Mouse (Mus musculus): ENCODE data around the gene Acad12. TPM values are rescaled to one million over a fixed set of nuclear protein-coding genes. Genes with fewer than 3 reads are reported as not detected.
"Not testable (repeated sequence)": the region's sequence is repeated elsewhere in the genome, so short reads cannot be mapped to it uniquely, and the experiment has no call there.

Gene Acad12
- 1.3 and 1.6 TPM in 2 replicates for polyA plus RNA-seq (2015; fragmentation: Nextera tagmentation; extraction: Ambion mirVana)

GRCm38 (mm10) chr5:121618592-121619513 is at the start of gene Acad12:
Gene Acad12 (minus strand): TSS chr5:121618938.
- H3K9me3 ChIP-seq, result no peaks in the 10 kb centered on the region
- ATAC-seq (ENCODE audit: low FRiP score, low read depth), result peak; percentile 89
- no peaks in the 10 kb centered on the region for H3K36me3 ChIP-seq
- H3K4me3 ChIP-seq, result peak within 1 kb of the TSS; percentile 81
- H3K27ac ChIP-seq (replicated peaks), result peak within 1 kb of the TSS; percentile 84
- peaks cover 13% of the 10 kb centered on the region for H3K4me1 ChIP-seq (replicated peaks)
- 1% methylated on average over 56 of the region's 58 CpGs for WGBS
- peak within 1 kb of the TSS; percentile 78 for H3K4me2 ChIP-seq
- peak within 1 kb of the TSS; percentile 85 for H3K9ac ChIP-seq
- H3K27me3 ChIP-seq, result no peaks in the 10 kb centered on the region

GRCm38 (mm10) chr5:121668411-121668810 is 49.7 kb upstream of the Acad12 start:
- Histone ChIP-seq H3K9ac (no peak overlapping the region), H3K27ac (replicated peaks) (no peak overlapping the region), H3K4me1 (replicated peaks) (no peaks in the 10 kb centered on the region), H3K36me3 (peaks cover 41% of the 10 kb centered on the region), H3K4me2 (no peak overlapping the region), H3K27me3 (no peaks in the 10 kb centered on the region), H3K4me3 (no peak overlapping the region), H3K9me3 (no peaks in the 10 kb centered on the region)
- ATAC-seq (ENCODE audit: low FRiP score, low read depth), result no peak
- WGBS, result 81% methylated on average over 6 of the region's 6 CpGs

- Histone ChIP-seq H3K27me3 (no peaks in the 10 kb centered on the region), H3K4me1 (replicated peaks) (peaks cover 5% of the 10 kb centered on the region), H3K4me3 (no peak overlapping the region), H3K9ac (no peak overlapping the region), H3K4me2 (no peak overlapping the region), H3K36me3 (peaks cover 32% of the 10 kb centered on the region), H3K9me3 (no peaks in the 10 kb centered on the region), H3K27ac (replicated peaks) (no peak overlapping the region)
- 96% methylated on average over 4 of the region's 4 CpGs for WGBS
- no peak for ATAC-seq (ENCODE audit: low FRiP score, low read depth)
These were observed 48.3 kb upstream of the Acad12 start for GRCm38 (mm10) chr5:121667067-121667466.

GRCm38 (mm10) chr5:121664971-121665370 is 46.2 kb upstream of the Acad12 start:
- H3K4me1 ChIP-seq (replicated peaks), result peaks cover 17% of the 10 kb centered on the region
- 96% methylated on average over 9 of the region's 9 CpGs for WGBS
- H3K4me2 ChIP-seq, result no peak overlapping the region
- ATAC-seq (ENCODE audit: low FRiP score, low read depth), result no peak
- no peaks in the 10 kb centered on the region for H3K9me3 ChIP-seq
- peaks cover 29% of the 10 kb centered on the region for H3K36me3 ChIP-seq
- no peaks in the 10 kb centered on the region for H3K27me3 ChIP-seq
- H3K9ac ChIP-seq, result no peak overlapping the region
- H3K4me3 ChIP-seq, result no peak overlapping the region
- no peak overlapping the region for H3K27ac ChIP-seq (replicated peaks)

GRCm38 (mm10) chr5:121664078-121664477 is 45.3 kb upstream of the Acad12 start:
- no peak overlapping the region for H3K9ac ChIP-seq
- no peaks in the 10 kb centered on the region for H3K27me3 ChIP-seq
- H3K4me3 ChIP-seq, result no peak overlapping the region
- H3K4me2 ChIP-seq, result no peak overlapping the region
- H3K36me3 ChIP-seq, result peaks cover 28% of the 10 kb centered on the region
- no peak for ATAC-seq (ENCODE audit: low FRiP score, low read depth)
- H3K4me1 ChIP-seq (replicated peaks), result peaks cover 23% of the 10 kb centered on the region
- no peak overlapping the region for H3K27ac ChIP-seq (replicated peaks)
- no peaks in the 10 kb centered on the region for H3K9me3 ChIP-seq
- 87% methylated on average over 6 of the region's 6 CpGs for WGBS

GRCm38 (mm10) chr5:121663456-121663855 is 44.7 kb upstream of the Acad12 start:
- no peak for ATAC-seq (ENCODE audit: low FRiP score, low read depth)
- Histone ChIP-seq H3K9ac (no peak overlapping the region), H3K4me1 (replicated peaks) (peaks cover 23% of the 10 kb centered on the region), H3K27me3 (no peaks in the 10 kb centered on the region), H3K36me3 (peaks cover 24% of the 10 kb centered on the region), H3K9me3 (no peaks in the 10 kb centered on the region), H3K4me3 (no peak overlapping the region), H3K4me2 (no peak overlapping the region), H3K27ac (replicated peaks) (no peak overlapping the region)
- 92% methylated on average over 8 of the region's 8 CpGs for WGBS

- peak overlapping the region; percentile 96 for H3K9ac ChIP-seq
- 84% methylated on average over 5 of the region's 5 CpGs for WGBS
- peaks cover 23% of the 10 kb centered on the region for H3K4me1 ChIP-seq (replicated peaks)
These were observed 42.8 kb upstream of the Acad12 start for GRCm38 (mm10) chr5:121661494-121661893.

GRCm38 (mm10) chr5:121660897-121661254 is 42.1 kb upstream of the Acad12 start:
- peak; percentile 11; the same call in 1 of the 2 replicates for ATAC-seq (ENCODE audit: low FRiP score, low read depth)
- Histone ChIP-seq H3K36me3 (peaks cover 18% of the 10 kb centered on the region), H3K4me1 (replicated peaks) (peaks cover 23% of the 10 kb centered on the region), H3K9me3 (no peaks in the 10 kb centered on the region), H3K27me3 (no peaks in the 10 kb centered on the region), H3K4me3 (peak overlapping the region; percentile 98), H3K9ac (peak overlapping the region; percentile 96), H3K4me2 (peak overlapping the region; percentile 69), H3K27ac (replicated peaks) (peak overlapping the region; percentile 61)
- WGBS, result 1% methylated on average over 26 of the region's 26 CpGs

More at GRCm38 (mm10) chr5:121661494-121661893, 42.8 kb upstream of the Acad12 start:
- peak overlapping the region; percentile 69 for H3K4me2 ChIP-seq
- no peaks in the 10 kb centered on the region for H3K9me3 ChIP-seq
- ATAC-seq (ENCODE audit: low FRiP score, low read depth), result no peak
- H3K36me3 ChIP-seq, result peaks cover 22% of the 10 kb centered on the region
- no peak overlapping the region for H3K27ac ChIP-seq (replicated peaks)
- no peaks in the 10 kb centered on the region for H3K27me3 ChIP-seq
- peak overlapping the region; percentile 98 for H3K4me3 ChIP-seq

- WGBS, result 2% methylated on average over 69 of the region's 85 CpGs
- Histone ChIP-seq H3K36me3 (peaks cover 16% of the 10 kb centered on the region), H3K4me2 (peak within 1 kb of the TSS; percentile 69), H3K27ac (replicated peaks) (peak within 1 kb of the TSS; percentile 61), H3K4me1 (replicated peaks) (peaks cover 23% of the 10 kb centered on the region), H3K9ac (peak within 1 kb of the TSS; percentile 96), H3K27me3 (no peaks in the 10 kb centered on the region), H3K4me3 (peak within 1 kb of the TSS; percentile 98), H3K9me3 (no peaks in the 10 kb centered on the region)
- peak; percentile 92 for ATAC-seq (ENCODE audit: low FRiP score, low read depth)
These were observed 41.5 kb upstream of the Acad12 start, which contains the start of the genes Acad10 and Brap for GRCm38 (mm10) chr5:121660059-121660896. Gene Acad10 (minus strand): TSS chr5:121660514. Gene Brap (plus strand): TSS chr5:121660563.

- not testable (repeated sequence) for H3K9ac ChIP-seq; H3K4me3 ChIP-seq; H3K27ac ChIP-seq (replicated peaks); H3K36me3 ChIP-seq; ATAC-seq (ENCODE audit: low FRiP score, low read depth); H3K27me3 ChIP-seq; H3K9me3 ChIP-seq; H3K4me2 ChIP-seq
- 86% methylated on average over 6 of the region's 6 CpGs for WGBS
- peaks cover 23% of the 10 kb centered on the region for H3K4me1 ChIP-seq (replicated peaks)
These were observed 38.9 kb upstream of the Acad12 start for GRCm38 (mm10) chr5:121657656-121658055.

- peaks cover 16% of the 10 kb centered on the region for H3K4me1 ChIP-seq (replicated peaks)
- 86% methylated on average over 6 of the region's 6 CpGs for WGBS
- H3K4me3 ChIP-seq; H3K36me3 ChIP-seq; H3K9ac ChIP-seq; H3K9me3 ChIP-seq; ATAC-seq (ENCODE audit: low FRiP score, low read depth); H3K27ac ChIP-seq (replicated peaks); H3K4me2 ChIP-seq; H3K27me3 ChIP-seq: not testable (repeated sequence)
These were observed 38.1 kb upstream of the Acad12 start for GRCm38 (mm10) chr5:121656866-121657265.

GRCm38 (mm10) chr5:121654526-121654925 is 35.8 kb upstream of the Acad12 start:
- Histone ChIP-seq H3K36me3 (no peaks in the 10 kb centered on the region), H3K27ac (replicated peaks) (no peak overlapping the region), H3K4me2 (no peak overlapping the region), H3K9me3 (no peaks in the 10 kb centered on the region), H3K9ac (no peak overlapping the region), H3K4me1 (replicated peaks) (peaks cover 2% of the 10 kb centered on the region), H3K27me3 (no peaks in the 10 kb centered on the region), H3K4me3 (no peak overlapping the region)
- ATAC-seq (ENCODE audit: low FRiP score, low read depth), result no peak
- WGBS, result 87% methylated on average over 4 of the region's 4 CpGs

All from hindbrain, embryonic 15.5 days (tissue).